Mouse (Mus musculus) intestine, embryonic 14.5 days (tissue): ENCODE results near the gene Rad51c. TPM values are rescaled to one million over a fixed set of nuclear protein-coding genes. Genes with fewer than 3 reads are reported as not detected.
"Not testable (repeated sequence)": the region's sequence is repeated elsewhere in the genome, so short reads cannot be mapped to it uniquely, and the experiment has no call there.

Experiments
- ATAC-seq: fragments of 200-750 bp; cut with Nextera tagmentation; replicated peaks from 2 replicates; pipeline ENCODE4 v1.8.0; 2017; ENCODE audit warnings: low read depth, moderate number of reproducible peaks, moderate TSS enrichment, moderate library complexity; ENCODE audit not compliant: low FRiP score, low TSS enrichment
- DNase-seq: peaks from one replicate; pipeline ENCODE4 v3.0.0-alpha.2; 2018; ENCODE audit warnings: low spot score
- H3K27ac ChIP-seq: fragments of 300-500 bp; sonication (generic); 2 replicates; pipeline ENCODE4 v1.5.1; 2014; ENCODE audit warnings: low read depth, mild to moderate bottlenecking, control low read depth
- H3K27me3 ChIP-seq: fragments of 300-500 bp; sonication (generic); replicated peaks from 2 replicates; pipeline ENCODE4 v1.6.1; 2014; ENCODE audit warnings: low read length, control low read depth; ENCODE audit not compliant: control insufficient read depth, insufficient read depth
- H3K36me3 ChIP-seq: fragments of 300-500 bp; sonication (generic); 2 replicates; pipeline ENCODE4 v1.6.1; 2014; ENCODE audit warnings: low read length, control low read depth; ENCODE audit not compliant: control insufficient read depth, insufficient read depth
- H3K4me1 ChIP-seq: fragments of 300-500 bp; sonication (generic); replicated peaks from 2 replicates; pipeline ENCODE4 v1.6.1; 2014; ENCODE audit warnings: low read length, control low read depth, mixed read lengths; ENCODE audit not compliant: control insufficient read depth, insufficient read depth
- H3K4me2 ChIP-seq: fragments of 300-500 bp; sonication (generic); 2 replicates; pipeline ENCODE4 v1.6.1; 2014; ENCODE audit warnings: low read length
- H3K4me3 ChIP-seq: fragments of 300-500 bp; sonication (generic); 2 replicates; pipeline ENCODE4 v1.5.1; 2014; ENCODE audit warnings: low read depth, low read length, control low read depth, mixed read lengths
- H3K9ac ChIP-seq: fragments of 300-500 bp; sonication (generic); 2 replicates; pipeline ENCODE4 v1.6.1; 2014; ENCODE audit warnings: mild to moderate bottlenecking, low read length
- H3K9me3 ChIP-seq: fragments of 300-500 bp; sonication (generic); 2 replicates; pipeline ENCODE4 v1.6.1; 2016; ENCODE audit warnings: low read length, control low read depth; ENCODE audit not compliant: control insufficient read depth
- WGBS: fragments of 180-500 bp; shearing (Covaris S2); extraction: QIAGEN DNeasy Blood & Tissue Kit; methylation state at CpG from one replicate; pipeline ENCODE4 v1.1.7; 2014; 5-methylcytosine and 5-hydroxymethylcytosine counted together
- polyA plus RNA-seq: library from polyadenylated mRNA; unstranded; fragments of >200 nt; fragmentation: Nextera tagmentation; extraction: Ambion mirVana; gene quantifications from 2 replicates; pipeline ENCODE4 v1.2.1, GENCODE M21; 2014

The Rad51c gene
- polyA plus RNA-seq: 6.8 and 8.1 TPM in 2 replicates

DNA sequence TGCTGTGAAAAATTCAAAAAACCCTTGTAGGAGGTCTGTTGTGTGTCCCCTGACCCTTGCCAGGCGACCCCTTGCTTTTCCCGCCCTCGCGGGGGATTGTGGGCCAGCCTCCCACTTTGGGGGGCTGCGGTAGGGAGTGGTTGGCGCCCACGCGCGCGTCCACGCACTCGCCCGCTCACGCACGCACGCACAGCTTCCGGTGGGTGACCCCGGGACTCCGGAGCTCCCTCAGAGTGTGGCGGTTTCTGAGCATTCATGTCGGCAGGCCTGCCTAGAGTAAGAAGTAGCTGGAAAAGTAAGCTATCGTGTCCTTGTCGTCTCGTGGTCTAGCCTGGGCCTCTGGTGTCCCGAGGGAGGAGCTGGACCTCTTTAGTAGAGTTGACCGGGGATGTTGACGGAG lies at the start of gene Rad51c, which contains the start of gene Tex14:
Rad51c (minus strand) TSS at position 79 of the 400 bp plus-strand sequence.
Tex14 (plus strand) TSS at position 190 of the 400 bp plus-strand sequence.
- 0 out of 2 replicates have a peak, but pooled peaks cover 3% of the 10 kb centered on the region for H3K4me1 ChIP-seq
- peak within 1 kb of the TSS; percentile 68 for H3K4me2 ChIP-seq
- H3K36me3 ChIP-seq: no peaks in the 10 kb centered on the region
- peak; percentile 21; the same call in 1 of the 2 replicates for ATAC-seq
- H3K27me3 ChIP-seq: no peaks in the 10 kb centered on the region
- no peaks in the 10 kb centered on the region for H3K9me3 ChIP-seq
- H3K4me3 ChIP-seq: peak within 1 kb of the TSS; percentile 56
- H3K27ac ChIP-seq: peak within 1 kb of the TSS; percentile 88
- peak within 1 kb of the TSS; percentile 73 for H3K9ac ChIP-seq
- 77% methylated on average over 27 of the region's 27 CpGs for WGBS
- DNase-seq: no peak

DNA sequence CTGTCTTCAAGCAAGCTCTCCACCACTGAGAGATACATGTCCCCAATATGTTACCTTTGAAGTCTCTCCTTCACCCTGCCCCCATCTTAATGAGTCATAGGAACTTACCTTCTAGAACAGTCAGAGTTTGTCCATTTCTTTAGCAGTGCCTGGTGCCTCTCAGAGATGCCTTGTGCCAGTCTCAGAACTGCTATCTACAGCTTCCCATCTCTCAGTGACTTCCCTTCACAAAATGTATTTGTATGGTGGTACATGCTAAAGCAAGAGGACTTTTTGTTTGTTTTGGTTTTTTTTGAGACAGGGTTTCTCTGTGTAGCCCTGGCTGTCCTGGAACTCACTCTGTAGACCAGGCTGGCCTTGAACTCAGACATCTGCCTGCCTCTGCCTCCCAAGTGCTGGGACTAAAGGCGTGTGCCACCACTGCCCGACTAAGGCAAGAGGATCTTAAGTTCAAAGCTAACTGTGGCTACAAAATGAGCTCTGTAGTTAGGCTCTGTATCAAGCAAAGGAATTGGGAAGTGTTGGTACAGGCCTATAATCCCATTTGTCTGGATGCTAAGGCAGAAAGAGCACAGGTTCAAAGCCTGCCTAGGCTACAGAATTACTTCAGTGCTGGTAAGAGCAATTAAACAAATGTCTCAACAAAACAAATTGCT lies 49.4 kb upstream of the Rad51c start:
- DNase-seq (no peak), ATAC-seq (no peak)
- H3K4me3 ChIP-seq: no peak overlapping the region

DNA sequence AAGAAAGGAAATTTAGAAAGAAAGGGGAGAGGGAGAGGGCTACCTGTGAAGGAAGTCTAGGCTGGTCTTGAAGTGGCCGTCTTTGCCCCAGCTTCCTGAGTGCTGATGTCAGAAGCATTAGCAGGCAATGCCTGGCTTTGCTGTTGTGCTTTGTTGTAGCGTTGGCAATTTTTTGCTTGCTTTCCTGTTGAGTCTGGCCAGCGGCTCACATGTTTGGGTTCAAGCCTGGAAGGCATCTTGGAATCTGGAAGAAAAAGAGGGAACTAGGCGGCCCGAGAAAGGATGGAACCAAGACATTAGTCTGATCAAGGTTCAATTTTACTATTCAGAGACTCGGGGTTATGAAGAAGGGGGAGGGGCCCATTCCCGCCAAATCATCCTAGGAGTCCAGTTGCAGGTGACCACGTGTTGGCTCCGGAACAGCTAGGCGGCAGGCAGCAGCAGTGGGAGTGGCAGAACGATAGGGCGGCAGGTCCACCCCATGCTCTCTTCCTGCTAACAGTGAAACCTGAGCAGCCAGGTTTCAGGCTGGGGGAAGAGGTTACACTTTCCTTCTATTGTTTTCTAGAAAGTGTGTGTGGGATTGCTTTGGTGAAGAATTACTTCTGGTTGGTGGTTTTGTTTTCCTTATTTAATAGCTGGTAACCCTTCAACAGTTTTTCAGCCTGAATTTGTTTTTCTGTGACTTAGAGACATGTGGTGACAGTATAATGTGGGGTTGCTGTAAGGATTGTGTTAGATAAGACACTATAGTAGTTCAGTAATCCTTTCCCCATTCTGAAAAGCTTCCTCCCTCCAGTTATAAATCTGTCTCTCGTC lies 48.7 kb upstream of the Rad51c start:
- no peaks in the 10 kb centered on the region for H3K27me3 ChIP-seq
- DNase-seq: no peak
- H3K9me3 ChIP-seq: no peaks in the 10 kb centered on the region
- no peak overlapping the region for H3K9ac ChIP-seq
- no peak for ATAC-seq
- no peak overlapping the region for H3K4me3 ChIP-seq
- no peak overlapping the region for H3K27ac ChIP-seq
- 16% methylated on average over 13 of the region's 13 CpGs for WGBS
- no peaks in the 10 kb centered on the region for H3K36me3 ChIP-seq
- no peaks in the 10 kb centered on the region for H3K4me1 ChIP-seq
- no peak overlapping the region for H3K4me2 ChIP-seq

More for the DNA sequence above, 49.4 kb upstream of the Rad51c start:
- Histone ChIP-seq H3K9ac (no peak overlapping the region), H3K4me2 (no peak overlapping the region), H3K27me3 (no peaks in the 10 kb centered on the region), H3K4me1 (no peaks in the 10 kb centered on the region), H3K36me3 (no peaks in the 10 kb centered on the region), H3K27ac (no peak overlapping the region), H3K9me3 (no peaks in the 10 kb centered on the region)
- WGBS: 78% methylated on average over 2 of the region's 2 CpGs

DNA sequence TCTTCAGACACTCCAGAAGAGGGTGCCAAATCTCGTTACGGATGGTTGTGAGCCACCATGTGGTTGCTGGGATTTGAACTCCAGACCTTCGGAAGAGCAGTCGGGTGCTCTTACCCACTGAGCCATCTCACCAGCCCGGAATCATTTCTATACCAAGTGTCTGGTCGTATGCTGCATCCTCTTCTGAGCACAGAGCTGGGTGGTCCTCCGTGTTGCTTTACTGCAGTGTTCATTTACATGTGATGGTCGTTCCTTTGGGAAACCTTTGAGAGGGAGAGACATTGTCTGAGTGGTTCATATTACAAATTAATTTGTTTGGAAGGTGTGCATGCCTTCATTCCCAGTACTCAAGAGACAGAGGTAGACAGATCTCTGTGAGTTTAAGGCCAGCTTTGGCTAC lies 48.0 kb upstream of the Rad51c start:
- H3K4me1 ChIP-seq, H3K27ac ChIP-seq, H3K4me2 ChIP-seq, H3K4me3 ChIP-seq, ATAC-seq, DNase-seq, H3K36me3 ChIP-seq, H3K27me3 ChIP-seq, H3K9ac ChIP-seq, H3K9me3 ChIP-seq: not testable (repeated sequence)
- 71% methylated on average over 6 of the region's 8 CpGs for WGBS

DNA sequence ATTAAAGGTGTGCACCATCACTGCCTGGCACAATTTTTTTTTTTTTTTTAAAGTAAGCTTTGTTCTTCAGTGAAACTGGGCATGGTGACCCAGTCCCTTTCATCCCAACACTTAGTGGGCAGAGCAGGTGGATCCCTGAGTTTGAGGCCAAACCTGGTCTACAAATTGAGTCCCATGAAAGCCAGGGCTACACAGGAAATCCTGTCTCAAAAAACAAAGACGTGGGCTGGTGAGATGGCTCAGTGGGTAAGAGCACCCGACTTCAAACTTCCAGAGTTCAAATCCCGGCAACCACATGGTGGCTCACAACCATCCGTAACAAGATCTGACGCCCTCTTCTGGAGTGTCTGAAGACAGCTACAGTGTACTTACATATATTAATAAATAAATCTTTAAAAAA lies 45.1 kb upstream of the Rad51c start:
- not testable (repeated sequence) for H3K36me3 ChIP-seq, ATAC-seq, H3K9ac ChIP-seq, H3K27ac ChIP-seq, H3K9me3 ChIP-seq, H3K4me2 ChIP-seq, H3K27me3 ChIP-seq, H3K4me1 ChIP-seq, H3K4me3 ChIP-seq, DNase-seq
- WGBS: 60% methylated on average over 5 of the region's 5 CpGs

GRCm38 (mm10) chr11:87449200-87449547 lies 44.4 kb upstream of the Rad51c start:
- no peak for DNase-seq
- ATAC-seq: no peak
- Histone ChIP-seq H3K27ac (peak overlapping the region; percentile 55), H3K9me3 (no peaks in the 10 kb centered on the region), H3K27me3 (no peaks in the 10 kb centered on the region), H3K4me1 (no peaks in the 10 kb centered on the region; the same call in 1 of the 2 replicates), H3K4me2 (no peak overlapping the region), H3K4me3 (no peak overlapping the region), H3K36me3 (no peaks in the 10 kb centered on the region), H3K9ac (no peak overlapping the region)
- 3% methylated on average over 3 of the region's 3 CpGs for WGBS

DNA sequence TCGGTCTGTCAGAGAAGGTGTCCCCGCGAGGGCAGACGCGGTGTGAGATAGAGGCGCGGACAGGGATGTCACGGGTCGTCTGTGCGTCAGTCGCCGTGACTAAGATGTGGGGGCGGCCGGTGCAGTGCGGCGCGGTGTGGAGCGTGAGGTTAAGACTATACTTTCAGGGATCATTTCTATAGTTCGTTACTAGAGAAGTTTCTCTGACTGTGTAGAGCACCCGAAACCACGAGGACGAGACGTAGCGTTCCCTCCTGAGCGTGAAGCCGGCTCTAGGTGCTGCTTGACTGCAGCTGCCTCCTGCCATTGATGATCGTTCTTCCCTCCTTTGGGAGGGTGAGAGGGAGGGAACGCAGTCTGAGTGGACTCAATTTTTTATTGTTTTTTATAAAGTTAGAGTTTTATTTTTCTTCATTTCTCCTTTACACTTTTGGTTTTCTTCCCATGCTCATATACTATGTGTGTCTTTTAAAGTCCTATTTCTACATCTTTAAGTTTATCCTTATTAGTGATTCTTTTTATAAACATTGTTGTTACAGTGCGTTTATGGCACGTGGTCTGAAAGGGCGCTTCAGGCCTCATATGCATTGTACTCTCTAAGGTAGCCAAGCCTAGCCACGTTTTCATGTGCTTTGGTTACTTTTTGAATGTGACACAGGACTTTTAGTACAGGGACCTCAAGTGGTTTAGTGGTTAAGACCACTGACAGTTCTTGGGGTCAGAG lies 43.9 kb upstream of the Rad51c start:
- H3K27ac ChIP-seq: peak overlapping the region; percentile 55
- not testable (repeated sequence) for H3K9me3 ChIP-seq, H3K36me3 ChIP-seq, H3K4me2 ChIP-seq, H3K4me1 ChIP-seq, H3K4me3 ChIP-seq, H3K27me3 ChIP-seq, H3K9ac ChIP-seq
- WGBS: under 1% methylated on average over 6 of the region's 32 CpGs
- peak; percentile 74 for DNase-seq
- peak; percentile 96 for ATAC-seq

GRCm38 (mm10) chr11:87448081-87448475 lies 43.3 kb upstream of the Rad51c start:
- not testable (repeated sequence) for H3K27ac ChIP-seq, H3K9me3 ChIP-seq, H3K4me1 ChIP-seq, H3K36me3 ChIP-seq, H3K27me3 ChIP-seq
- H3K4me2 ChIP-seq: peak overlapping the region; percentile 60
- DNase-seq (peak; percentile 84), ATAC-seq (peak; percentile 94)
- 0% methylated on average over 32 of the region's 34 CpGs for WGBS
- H3K9ac ChIP-seq: peak overlapping the region; percentile 34
- H3K4me3 ChIP-seq: peak overlapping the region; percentile 35
